Mouse (Mus musculus): ENCODE results near the gene Ing1.
"Not testable (repeated sequence)": the region's sequence is repeated elsewhere in the genome, so short reads cannot be mapped to it uniquely, and the experiment has no call there.

The Ing1 gene

DNA sequence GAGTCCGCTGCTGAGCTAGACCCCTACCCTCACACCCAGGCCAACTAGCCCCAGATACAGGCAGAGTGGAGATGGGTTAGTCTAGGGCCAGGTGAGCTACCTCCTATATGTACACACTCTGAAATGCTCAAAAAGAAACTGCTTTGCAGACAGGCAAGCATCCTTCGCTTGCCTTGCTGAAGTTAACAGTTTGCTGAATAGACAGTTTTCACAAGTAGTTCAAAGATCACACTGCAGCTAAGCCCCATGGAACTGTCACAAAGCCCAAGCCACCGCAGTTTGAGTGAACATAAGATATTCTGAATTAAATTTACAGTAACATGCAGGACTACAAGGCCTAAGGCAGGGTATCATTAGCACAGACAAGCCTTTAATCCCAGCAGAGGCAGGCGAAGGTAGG lies 16.3 kb upstream of the Ing1 start:
- no peak for DNase-seq (ENCODE audit: low read depth, low spot score)
- peaks cover 3% of the 10 kb centered on the region for H3K36me3 ChIP-seq (ENCODE audit: control insufficient read depth, insufficient read depth, low read length, poor library complexity, severe bottlenecking)
- H3K27me3 ChIP-seq (ENCODE audit: control insufficient read depth, insufficient read depth, low read length, poor library complexity, severe bottlenecking) = no peaks in the 10 kb centered on the region

DNA sequence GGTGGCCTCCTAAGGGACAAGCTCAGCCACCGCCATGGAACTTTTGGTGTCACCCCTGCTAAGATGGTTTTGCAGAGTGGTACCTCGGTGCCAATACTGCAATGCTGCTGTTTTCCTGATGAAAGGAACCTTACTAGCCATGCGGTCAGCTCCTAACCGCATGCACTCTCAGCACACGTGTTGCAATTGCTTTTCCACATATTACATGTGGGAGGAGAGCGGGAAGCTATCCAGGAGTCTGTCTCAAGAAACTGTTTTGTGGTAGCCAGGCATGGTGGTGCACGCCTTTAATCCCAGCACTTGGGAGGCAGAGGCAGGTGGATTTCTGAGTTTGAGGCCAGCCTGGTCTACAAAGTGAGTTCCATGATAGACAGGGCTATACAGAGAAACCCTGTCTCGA lies 15.2 kb upstream of the Ing1 start:
- DNase-seq (ENCODE audit: low read depth, low spot score) = no peak
- H3K36me3 ChIP-seq (ENCODE audit: control insufficient read depth, insufficient read depth, low read length, poor library complexity, severe bottlenecking) = peaks cover 3% of the 10 kb centered on the region
- H3K27me3 ChIP-seq (ENCODE audit: control insufficient read depth, insufficient read depth, low read length, poor library complexity, severe bottlenecking) = no peaks in the 10 kb centered on the region

DNA sequence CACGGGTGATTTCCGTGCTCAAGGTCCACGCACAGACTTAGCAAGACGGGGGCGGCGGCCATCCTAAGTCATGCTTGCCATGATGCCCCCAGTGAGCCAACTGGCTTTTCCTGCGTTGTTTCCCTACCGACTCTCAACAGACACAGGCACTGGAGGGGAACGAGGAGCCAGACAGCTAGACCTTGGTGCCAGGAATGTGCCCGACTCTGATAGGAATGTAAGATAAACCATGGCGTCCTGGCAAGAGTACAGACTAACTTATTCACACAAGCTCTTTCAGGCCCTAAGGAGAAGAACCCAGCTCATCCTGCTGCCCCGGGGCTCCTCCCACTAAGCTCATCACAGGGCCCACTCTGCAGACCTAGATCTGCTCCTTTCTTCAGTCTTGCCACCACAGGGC lies 13.3 kb upstream of the Ing1 start:
- Histone ChIP-seq H3K36me3 (ENCODE audit: control insufficient read depth, insufficient read depth, low read length, poor library complexity, severe bottlenecking) (peaks cover 1% of the 10 kb centered on the region), H3K27me3 (ENCODE audit: control insufficient read depth, insufficient read depth, low read length, poor library complexity, severe bottlenecking) (no peaks in the 10 kb centered on the region)
- DNase-seq (ENCODE audit: low read depth, low spot score) = no peak

DNA sequence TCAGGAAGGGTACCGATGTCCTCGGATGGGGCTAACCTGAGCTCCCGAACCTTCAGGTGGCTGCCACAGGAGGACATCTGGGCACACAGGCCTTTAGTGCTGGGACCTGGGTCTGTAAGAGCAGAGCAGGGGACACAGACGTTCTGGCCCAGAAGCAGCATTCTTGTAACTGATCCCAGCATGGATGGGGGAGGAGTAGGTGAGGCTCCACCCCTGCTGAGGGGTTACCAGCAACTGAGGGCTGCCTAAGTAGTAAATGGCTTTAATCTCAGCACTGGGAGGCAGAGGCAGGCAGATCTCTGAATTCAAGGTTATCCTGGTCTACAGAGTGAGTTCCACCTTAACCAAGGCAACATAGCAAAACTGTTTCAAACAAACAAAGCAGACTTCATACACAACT lies 12.5 kb upstream of the Ing1 start:
- DNase-seq (ENCODE audit: low read depth, low spot score) = no peak
- H3K27me3 ChIP-seq (ENCODE audit: control insufficient read depth, insufficient read depth, low read length, poor library complexity, severe bottlenecking) = no peaks in the 10 kb centered on the region

DNA sequence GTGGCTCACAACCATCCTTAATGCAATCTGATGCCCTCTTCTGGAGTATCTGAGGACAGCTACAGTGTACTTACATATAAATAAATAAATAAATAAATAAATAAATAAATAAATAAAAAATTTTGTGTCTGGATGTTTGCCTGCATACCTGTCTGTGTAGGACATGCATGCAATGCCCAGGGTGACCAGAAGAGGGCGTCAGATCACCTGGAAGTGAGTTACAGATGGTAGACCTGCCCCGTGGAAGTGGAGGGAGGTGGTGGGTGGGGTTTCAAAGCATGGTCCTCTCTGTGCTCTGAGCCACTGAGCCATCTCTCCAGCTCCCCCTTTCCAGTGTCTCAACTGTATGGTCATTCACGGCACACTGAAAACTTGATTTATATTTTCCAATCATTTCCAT lies 11.0 kb upstream of the Ing1 start:
- H3K36me3 ChIP-seq (ENCODE audit: control insufficient read depth, insufficient read depth, low read length, poor library complexity, severe bottlenecking) = peaks cover 2% of the 10 kb centered on the region
- no peaks in the 10 kb centered on the region for H3K27me3 ChIP-seq (ENCODE audit: control insufficient read depth, insufficient read depth, low read length, poor library complexity, severe bottlenecking)
- DNase-seq (ENCODE audit: low read depth, low spot score) = peak; percentile 86

More for the DNA sequence above, 12.5 kb upstream of the Ing1 start:
- H3K36me3 ChIP-seq (ENCODE audit: control insufficient read depth, insufficient read depth, low read length, poor library complexity, severe bottlenecking) = peaks cover 2% of the 10 kb centered on the region

DNA sequence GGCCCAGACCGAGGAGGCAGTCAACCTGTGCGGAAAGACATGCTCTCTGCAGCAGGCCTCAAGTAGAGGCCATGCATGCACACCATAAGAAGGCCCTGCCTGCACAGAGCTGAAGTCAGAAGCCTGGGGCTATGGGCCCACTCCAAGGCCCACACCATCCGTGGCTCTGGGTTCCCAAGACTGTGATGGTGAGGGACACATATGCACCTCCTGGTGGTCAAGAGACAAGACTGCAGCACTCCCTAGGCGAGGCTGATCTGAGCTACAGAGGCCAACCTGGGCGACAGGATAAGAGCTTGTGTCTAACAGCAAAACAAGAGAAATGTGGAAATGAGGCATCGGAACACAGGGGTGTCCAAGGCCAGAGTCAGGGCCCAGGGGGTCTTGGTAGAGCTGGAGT lies 8.3 kb upstream of the Ing1 start:
- no peaks in the 10 kb centered on the region for H3K27me3 ChIP-seq (ENCODE audit: control insufficient read depth, insufficient read depth, low read length, poor library complexity, severe bottlenecking)
- DNase-seq (ENCODE audit: low read depth, low spot score) = peak; percentile 35
- H3K36me3 ChIP-seq (ENCODE audit: control insufficient read depth, insufficient read depth, low read length, poor library complexity, severe bottlenecking) = peaks cover 2% of the 10 kb centered on the region

DNA sequence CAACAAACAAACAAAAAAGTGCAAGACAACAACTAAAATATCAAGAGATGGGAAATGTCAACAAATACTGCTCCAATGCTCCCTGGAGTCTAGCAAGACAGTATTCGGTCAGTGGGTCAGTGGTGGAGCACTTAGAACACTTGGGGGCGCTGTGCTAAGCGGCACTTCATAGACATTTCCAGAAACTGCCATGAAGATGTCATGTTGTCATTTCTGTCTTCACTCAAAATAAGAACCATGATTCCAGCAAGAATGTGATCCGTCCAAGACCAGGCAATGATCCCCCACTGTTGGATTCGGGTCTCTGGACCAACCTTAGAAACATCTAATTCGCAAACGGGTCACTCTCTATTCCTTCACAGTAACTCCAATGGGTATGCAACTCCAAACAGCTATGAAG lies 5.7 kb upstream of the Ing1 start:
- peak; percentile 74 for DNase-seq (ENCODE audit: low read depth, low spot score)
- Histone ChIP-seq H3K27me3 (ENCODE audit: control insufficient read depth, insufficient read depth, low read length, poor library complexity, severe bottlenecking) (no peaks in the 10 kb centered on the region), H3K36me3 (ENCODE audit: control insufficient read depth, insufficient read depth, low read length, poor library complexity, severe bottlenecking) (peaks cover 2% of the 10 kb centered on the region)

DNA sequence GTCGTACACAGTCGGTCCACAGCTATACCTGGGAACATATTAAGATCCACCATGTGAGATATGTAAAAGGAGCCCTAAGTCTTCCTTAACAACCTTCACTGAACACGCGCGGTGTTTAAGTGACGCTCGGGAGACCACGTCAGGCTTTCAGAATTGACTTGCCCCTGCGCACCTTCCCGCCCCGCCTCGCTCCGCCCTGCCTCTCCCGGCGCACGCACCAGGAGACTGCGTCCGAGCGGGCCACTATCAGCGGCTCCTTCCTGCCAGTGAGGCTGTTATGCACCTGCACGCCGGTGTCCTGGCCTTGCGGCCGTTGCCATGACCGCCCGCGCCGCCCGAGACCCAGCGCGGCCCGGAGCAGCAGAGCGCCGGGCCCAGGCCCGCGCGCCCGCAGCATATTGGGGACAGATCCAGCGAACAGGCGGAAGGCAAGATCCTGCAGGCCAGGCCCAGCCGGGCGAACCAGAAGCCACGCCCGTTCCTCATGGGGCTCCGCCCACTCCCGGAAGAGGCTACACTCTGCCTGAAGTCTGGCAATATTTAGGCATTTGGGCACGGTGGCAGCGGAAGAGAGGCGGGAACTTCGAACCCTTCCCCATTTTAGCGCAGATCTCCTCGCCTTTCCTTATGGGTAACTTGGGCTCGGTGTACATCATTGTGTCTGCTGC lies 5.0 kb upstream of the Ing1 start, which contains the start of gene Cars2:
TSS of gene Cars2 (minus strand) at position 503 of the 668 bp plus-strand sequence.
- peaks cover 2% of the 10 kb centered on the region for H3K36me3 ChIP-seq (ENCODE audit: control insufficient read depth, insufficient read depth, low read length, poor library complexity, severe bottlenecking)
- H3K27me3 ChIP-seq (ENCODE audit: control insufficient read depth, insufficient read depth, low read length, poor library complexity, severe bottlenecking) = no peaks in the 10 kb centered on the region
- DNase-seq (ENCODE audit: low read depth, low spot score) = peak; percentile 91

DNA sequence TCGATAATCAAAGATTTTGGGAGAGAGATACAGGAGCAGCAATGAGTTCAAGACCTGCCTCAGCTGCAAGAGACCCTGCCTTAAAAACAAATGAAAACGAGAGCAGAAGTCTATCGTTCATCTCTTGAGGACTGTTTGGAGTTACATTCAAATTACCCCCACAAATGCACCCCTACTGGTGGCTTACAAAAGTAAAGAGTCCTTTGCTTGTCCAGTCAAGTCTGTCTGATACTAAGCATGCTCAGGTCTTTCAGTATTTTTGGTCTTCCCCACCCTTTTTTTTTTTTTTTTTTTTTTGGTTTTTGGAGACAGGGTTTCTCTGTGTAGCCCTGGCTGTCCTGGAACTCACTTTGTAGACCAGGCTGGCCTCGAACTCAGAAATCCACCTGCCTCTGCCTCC lies 3.9 kb upstream of the Ing1 start:
- H3K27me3 ChIP-seq (ENCODE audit: control insufficient read depth, insufficient read depth, low read length, poor library complexity, severe bottlenecking); H3K36me3 ChIP-seq (ENCODE audit: control insufficient read depth, insufficient read depth, low read length, poor library complexity, severe bottlenecking): not testable (repeated sequence)
- peak; percentile 44 for DNase-seq (ENCODE audit: low read depth, low spot score)

DNA sequence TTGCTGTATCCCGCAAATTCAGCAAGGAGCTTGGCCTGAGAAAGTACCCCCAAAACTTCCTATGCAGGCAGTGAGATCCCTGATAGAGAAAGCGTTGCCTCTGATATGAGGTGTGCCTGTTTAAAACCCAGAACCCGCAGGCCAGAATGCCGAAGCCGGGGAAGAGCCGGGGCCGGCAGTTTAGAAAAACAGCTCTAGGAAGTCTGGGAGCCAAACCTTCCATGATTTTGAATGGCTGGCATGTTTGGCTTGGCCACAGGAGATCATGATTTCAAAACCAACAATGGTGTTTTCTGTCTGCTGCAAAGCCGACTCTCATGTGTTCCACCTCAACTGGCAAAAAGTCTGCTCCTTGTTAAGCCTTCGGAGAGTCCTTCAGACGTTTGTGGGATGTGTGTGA lies 3.0 kb upstream of the Ing1 start:
- H3K36me3 ChIP-seq (ENCODE audit: control insufficient read depth, insufficient read depth, low read length, poor library complexity, severe bottlenecking) = no peaks in the 10 kb centered on the region; the same call in 1 of the 2 replicates
- no peak for DNase-seq (ENCODE audit: low read depth, low spot score)
- H3K27me3 ChIP-seq (ENCODE audit: control insufficient read depth, insufficient read depth, low read length, poor library complexity, severe bottlenecking) = no peaks in the 10 kb centered on the region

DNA sequence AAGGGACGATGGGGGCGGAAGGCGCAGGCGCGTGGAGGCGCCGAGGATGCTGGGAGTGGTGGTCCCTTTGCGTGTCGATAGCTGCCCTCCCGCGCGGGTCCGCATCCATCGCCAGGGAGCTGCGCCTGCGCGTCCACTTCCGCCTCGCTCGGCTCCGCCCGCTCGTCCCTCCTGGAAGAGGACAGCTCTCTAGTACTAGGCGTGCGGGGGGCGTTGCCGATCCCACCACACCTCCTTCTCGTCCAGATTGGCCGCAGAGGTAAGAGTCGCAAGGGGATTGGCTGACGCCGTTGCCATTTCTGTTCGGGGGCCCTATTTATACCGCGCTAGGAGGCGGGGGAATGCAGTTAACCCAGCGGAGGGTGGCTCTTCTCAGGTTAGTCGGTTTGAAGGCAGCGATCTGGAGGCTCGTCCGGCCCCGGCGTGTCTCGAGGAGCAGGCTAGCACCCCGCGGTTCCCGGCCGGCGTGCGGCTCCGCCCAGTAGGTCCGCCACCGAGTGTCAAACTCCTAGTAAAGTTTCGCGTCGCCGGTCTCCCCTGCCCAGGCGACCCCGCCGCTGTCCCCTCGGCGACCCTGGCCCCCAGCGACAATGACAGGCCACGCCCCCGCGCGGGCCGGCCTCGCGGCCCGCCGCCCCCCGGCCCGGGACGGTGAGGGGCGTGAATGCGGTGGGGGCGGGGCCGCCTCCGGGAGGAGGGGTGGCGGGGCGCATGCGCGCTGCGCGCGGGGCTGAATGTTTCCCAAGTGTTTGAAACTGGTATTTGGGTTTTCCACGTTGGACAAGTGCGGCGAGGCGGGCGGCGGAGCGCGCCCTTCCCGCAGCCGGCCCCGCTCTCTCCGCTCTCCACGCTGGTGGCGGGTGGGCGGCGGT lies 585 bp downstream of the Ing1 start:
- Histone ChIP-seq H3K27me3 (ENCODE audit: control insufficient read depth, insufficient read depth, low read length, poor library complexity, severe bottlenecking) (no peaks in the 10 kb centered on the region), H3K36me3 (ENCODE audit: control insufficient read depth, insufficient read depth, low read length, poor library complexity, severe bottlenecking) (no peaks in the 10 kb centered on the region)
- DNase-seq (ENCODE audit: low read depth, low spot score) = peak; percentile 99

DNA sequence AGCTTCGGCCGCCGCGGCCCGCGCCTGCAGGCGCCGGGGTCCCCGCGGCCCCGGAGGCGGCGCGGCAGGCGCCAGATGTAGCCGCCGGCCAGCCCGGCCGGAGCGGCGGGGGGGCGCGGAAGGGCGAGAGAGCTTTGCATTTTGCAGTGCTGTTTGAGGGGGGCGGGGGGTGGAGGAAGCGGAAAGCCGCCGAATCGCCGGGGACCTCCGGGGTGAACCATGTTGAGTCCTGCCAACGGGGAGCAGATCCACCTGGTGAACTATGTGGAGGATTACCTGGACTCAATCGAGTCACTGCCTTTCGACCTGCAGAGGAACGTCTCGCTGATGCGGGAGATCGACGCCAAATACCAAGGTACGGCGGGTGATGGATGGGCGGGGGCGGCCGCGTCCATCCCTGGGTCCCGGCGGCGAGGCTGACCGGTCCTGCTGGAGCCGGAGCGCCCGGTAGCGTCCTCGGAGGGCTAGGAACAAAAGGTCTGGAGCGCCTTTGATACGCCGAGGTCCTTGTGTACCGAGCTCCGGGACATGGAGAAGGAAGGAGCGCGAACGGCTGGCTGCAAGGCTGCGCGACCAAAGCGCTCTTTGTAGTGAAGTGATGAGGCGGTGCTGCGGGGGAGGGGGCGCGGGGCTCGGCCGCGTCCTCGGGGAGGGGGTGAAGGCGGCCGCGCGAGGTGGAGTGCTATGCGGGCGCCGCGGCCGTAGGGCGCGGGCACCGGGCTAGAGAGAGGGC lies 1.5 kb downstream of the Ing1 start:
- peak; percentile 76 for DNase-seq (ENCODE audit: low read depth, low spot score)
- H3K27me3 ChIP-seq (ENCODE audit: control insufficient read depth, insufficient read depth, low read length, poor library complexity, severe bottlenecking) = no peaks in the 10 kb centered on the region
- no peaks in the 10 kb centered on the region; the same call in none of the 2 replicates for H3K36me3 ChIP-seq (ENCODE audit: control insufficient read depth, insufficient read depth, low read length, poor library complexity, severe bottlenecking)

DNA sequence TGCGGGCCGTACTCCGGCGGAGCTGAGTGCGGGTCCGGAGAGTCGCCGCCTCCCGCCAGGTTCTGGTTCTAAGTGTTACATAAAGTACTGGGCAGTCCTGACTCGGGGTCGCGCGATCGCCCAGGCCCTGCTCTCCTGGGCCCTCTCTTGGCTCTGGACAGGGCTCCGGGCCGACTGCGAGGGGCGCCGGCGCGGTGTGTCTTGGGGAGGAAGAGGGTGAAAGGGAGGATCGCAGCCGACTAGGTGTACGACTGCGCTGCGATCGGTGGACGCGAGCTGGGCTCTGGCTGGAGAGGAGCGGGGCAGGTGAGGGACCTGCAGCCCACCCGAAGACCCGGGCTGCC lies 2.0 kb downstream of the Ing1 start:
- Histone ChIP-seq H3K36me3 (ENCODE audit: control insufficient read depth, insufficient read depth, low read length, poor library complexity, severe bottlenecking) (no peaks in the 10 kb centered on the region; the same call in none of the 2 replicates), H3K27me3 (ENCODE audit: control insufficient read depth, insufficient read depth, low read length, poor library complexity, severe bottlenecking) (no peaks in the 10 kb centered on the region)
- no peak for DNase-seq (ENCODE audit: low read depth, low spot score)

DNA sequence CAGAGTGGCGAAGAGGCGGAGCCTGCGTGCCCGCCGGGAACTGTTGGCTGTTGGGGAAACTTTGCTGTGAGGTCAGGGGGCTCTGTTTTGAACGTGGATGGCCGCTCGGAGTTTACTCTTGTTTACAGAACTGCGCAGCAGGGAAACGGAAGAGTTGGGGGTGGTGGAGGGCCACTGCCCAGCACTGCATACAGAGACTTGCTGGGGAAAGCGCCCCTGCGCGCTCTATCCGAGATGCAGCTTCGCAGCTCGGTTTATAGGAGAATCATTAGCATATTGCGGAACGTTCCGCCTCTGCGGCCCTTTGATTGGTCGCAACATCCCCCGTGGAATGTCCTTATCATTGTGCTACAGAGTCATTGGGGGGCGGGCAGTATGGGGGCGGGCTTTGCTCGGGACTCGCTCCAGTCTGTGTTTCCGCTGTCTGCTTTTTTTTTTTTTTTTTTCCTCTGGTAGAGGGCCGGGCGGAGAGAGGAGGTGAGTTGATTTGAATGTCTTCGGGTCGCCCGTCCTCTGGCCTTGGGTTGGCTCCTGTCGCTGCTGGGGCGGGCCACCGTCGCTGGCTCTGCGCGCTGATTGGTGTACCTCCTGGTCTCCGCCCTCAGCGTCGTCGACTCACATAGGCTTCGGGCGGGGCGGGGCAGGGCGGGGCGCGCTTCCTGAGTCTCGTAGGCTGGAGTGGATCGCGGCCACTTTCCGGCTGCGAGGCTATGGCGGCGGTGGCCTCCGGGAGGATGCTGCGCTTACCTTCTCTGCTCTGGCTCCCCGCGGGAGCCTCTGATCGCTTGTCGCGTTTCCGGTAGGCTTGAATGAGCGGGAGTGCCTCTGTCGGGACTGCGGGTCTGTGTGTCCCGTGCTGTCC lies 2.6 kb downstream of the Ing1 start:
- DNase-seq (ENCODE audit: low read depth, low spot score) = peak; percentile 99

More for the DNA sequence above, 2.6 kb downstream of the Ing1 start:
- H3K36me3 ChIP-seq (ENCODE audit: control insufficient read depth, insufficient read depth, low read length, poor library complexity, severe bottlenecking) = no peaks in the 10 kb centered on the region; the same call in none of the 2 replicates
- H3K27me3 ChIP-seq (ENCODE audit: control insufficient read depth, insufficient read depth, low read length, poor library complexity, severe bottlenecking) = no peaks in the 10 kb centered on the region

All from splenic B cell, adult 2 months (primary cell).